Mouse (Mus musculus) liver, adult 2 months (tissue): ENCODE results near the gene Tspan11.

Experiments used
- CTCF ChIP-seq: fragments of 200-500 bp; IDR thresholded peaks from 2 replicates; pipeline ENCODE4 v1.5.1; 2011; ENCODE audit warnings: low read depth, low read length, control low read depth
- POLR2A ChIP-seq: fragments of 200-500 bp; IDR thresholded peaks from 2 replicates; pipeline ENCODE4 v1.6.1; 2011; ENCODE audit warnings: low read length, control low read depth; ENCODE audit not compliant: insufficient read depth; ENCODE audit errors: extremely low read depth

DNA sequence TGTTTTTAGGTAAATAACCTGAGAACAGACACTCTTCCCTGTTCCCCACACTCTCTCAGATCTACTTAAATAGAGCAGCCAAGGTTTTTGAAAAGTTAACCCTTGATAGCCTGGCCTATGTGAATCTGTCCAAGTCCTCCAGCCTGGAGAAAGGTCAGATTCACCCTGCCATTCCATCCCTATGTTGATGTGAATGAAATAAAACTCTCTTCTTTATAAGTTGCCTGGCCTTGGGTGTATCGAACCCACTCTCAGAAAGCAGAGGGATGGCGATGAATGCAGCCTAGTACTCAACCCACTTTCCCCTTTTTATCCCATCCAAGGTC, 32.7 kb upstream of the Tspan11 start:
- TF ChIP-seq CTCF (no peak), POLR2A (no peak)
